Mouse (Mus musculus) lung, postnatal 0 days (tissue): ENCODE results near the gene Chil1. TPM values are rescaled to one million over a fixed set of nuclear protein-coding genes. Genes with fewer than 3 reads are reported as not detected.

Source experiments
- ATAC-seq: fragments of 200-750 bp; cut with Nextera tagmentation; 2 replicates; pipeline ENCODE4 v1.8.0; 2017; ENCODE audit warnings: moderate library complexity
- DNase-seq: peaks from one replicate; pipeline ENCODE4 v3.0.0-alpha.2; 2016; ENCODE audit warnings: low spot score
- H3K27ac ChIP-seq: fragments of 300-500 bp; sonication (generic); 2 replicates; pipeline ENCODE4 v1.5.1; 2014; ENCODE audit warnings: antibody characterized with exemption, mild to moderate bottlenecking, low read length, mixed read lengths
- H3K27me3 ChIP-seq: fragments of 300-500 bp; sonication (generic); replicated peaks from 2 replicates; pipeline ENCODE4 v1.6.1; 2014; ENCODE audit warnings: low read length, mixed read lengths; ENCODE audit not compliant: insufficient read depth
- H3K36me3 ChIP-seq: fragments of 300-500 bp; sonication (generic); 2 replicates; pipeline ENCODE4 v1.6.1; 2014; ENCODE audit warnings: low read length, mixed read lengths; ENCODE audit not compliant: insufficient read depth
- H3K4me1 ChIP-seq: fragments of 300-500 bp; sonication (generic); 2 replicates; pipeline ENCODE4 v1.6.1; 2014; ENCODE audit warnings: antibody characterized with exemption, low read depth, low read length, mixed read lengths; ENCODE audit not compliant: insufficient read depth
- H3K4me2 ChIP-seq: fragments of 300-500 bp; sonication (generic); replicated peaks from 2 replicates; pipeline ENCODE4 v1.6.1; 2014; ENCODE audit warnings: low read depth, mild to moderate bottlenecking, low read length, moderate library complexity, mixed read lengths
- H3K4me3 ChIP-seq: fragments of 300-500 bp; sonication (generic); 2 replicates; pipeline ENCODE4 v1.5.1; 2014; ENCODE audit warnings: low read depth, low read length
- H3K9ac ChIP-seq: fragments of 300-500 bp; sonication (generic); replicated peaks from 2 replicates; pipeline ENCODE4 v1.6.1; 2014; ENCODE audit warnings: low read depth, mild to moderate bottlenecking
- H3K9me3 ChIP-seq: fragments of 300-500 bp; sonication (generic); 2 replicates; pipeline ENCODE4 v1.6.1; 2016; ENCODE audit warnings: low read length, mixed read lengths
- CTCF ChIP-seq: IDR thresholded peaks from 2 replicates; pipeline ENCODE4 v1.5.1; 2016; ENCODE audit warnings: antibody characterized with exemption, mild to moderate bottlenecking
- EP300 ChIP-seq: IDR thresholded peaks from 2 replicates; pipeline ENCODE4 v1.6.1; 2016; ENCODE audit warnings: antibody characterized with exemption, mild to moderate bottlenecking, control low read depth
- WGBS: fragments of 180-500 bp; shearing (Covaris S2); extraction: QIAGEN DNeasy Blood & Tissue Kit; methylation state at CpG from one replicate; pipeline ENCODE4 v1.1.7; 2014; 5-methylcytosine and 5-hydroxymethylcytosine counted together
- polyA plus RNA-seq: library from polyadenylated mRNA; unstranded; fragments of >200 nt; fragmentation: Nextera tagmentation; extraction: Ambion mirVana; gene quantifications from 2 replicates; pipeline ENCODE4 v1.2.1, GENCODE M21; 2015

Chil1 gene
- polyA plus RNA-seq, 1 experiment from 2014 or later, result 550 TPM

DNA sequence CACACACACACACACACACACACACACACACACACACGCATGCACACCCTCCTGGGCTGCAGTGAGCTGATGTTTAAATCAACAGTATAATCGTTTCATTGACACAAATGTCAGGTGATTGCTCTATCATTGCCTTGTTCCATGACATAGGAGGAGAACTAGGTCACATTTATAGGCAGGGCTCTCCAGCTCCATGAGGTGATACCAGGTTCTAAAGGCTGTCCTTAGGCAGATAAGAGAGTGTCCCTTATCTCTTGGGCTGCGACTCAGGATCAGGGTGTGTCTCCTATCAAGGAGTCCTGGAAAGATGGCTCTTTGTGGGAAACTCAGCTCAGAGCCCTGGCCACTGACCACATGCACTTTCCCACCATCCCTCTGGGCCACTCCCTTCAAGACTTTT, 13.4 kb upstream of the Chil1 start:
- Histone ChIP-seq H3K4me1 (no peaks in the 10 kb centered on the region), H3K4me2 (no peak overlapping the region), H3K9ac (no peak overlapping the region), H3K36me3 (no peaks in the 10 kb centered on the region), H3K4me3 (no peak overlapping the region), H3K27ac (no peak overlapping the region), H3K9me3 (no peaks in the 10 kb centered on the region), H3K27me3 (no peaks in the 10 kb centered on the region)
- TF ChIP-seq CTCF (no peak), EP300 (no peak)
- no peak for ATAC-seq
- DNase-seq, result no peak
- WGBS, result 68% methylated on average over 3 of the region's 3 CpGs

DNA sequence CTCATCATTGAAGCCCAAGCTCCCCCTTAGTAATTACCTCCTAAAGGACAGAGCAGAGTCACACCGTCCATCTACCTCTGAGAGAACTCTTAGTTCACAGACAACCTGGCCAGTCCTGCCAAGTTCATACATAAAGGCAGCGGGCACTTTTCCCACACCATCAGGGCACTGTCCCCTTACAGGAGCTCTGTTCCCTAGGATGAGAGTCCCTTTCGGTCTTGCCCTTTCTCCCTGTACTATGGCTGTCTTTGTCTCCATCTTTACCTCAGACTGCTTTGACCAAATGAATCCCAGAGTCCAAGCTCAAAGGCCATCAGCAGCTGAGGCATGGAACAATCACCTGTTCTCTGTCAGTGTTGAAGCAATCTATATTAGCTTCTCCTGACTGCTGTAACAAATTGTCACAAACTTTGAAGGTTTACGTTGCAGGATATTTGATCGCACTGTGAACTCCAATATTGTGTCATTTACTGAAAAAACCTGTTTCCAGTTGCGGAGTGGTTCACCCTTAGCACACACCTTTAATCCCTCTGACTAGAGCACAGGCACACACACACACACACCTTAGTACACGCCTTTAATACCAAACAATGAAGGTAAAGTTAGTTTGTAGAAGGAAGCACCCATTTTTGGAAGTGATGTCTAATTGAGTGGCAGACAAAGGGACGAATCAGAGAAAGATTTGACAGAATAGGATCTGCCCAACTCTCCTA, 12.8 kb upstream of the Chil1 start:
- WGBS, result 86% methylated on average over 8 of the region's 8 CpGs
- Histone ChIP-seq H3K36me3 (no peaks in the 10 kb centered on the region), H3K27ac (no peak overlapping the region), H3K4me1 (no peaks in the 10 kb centered on the region), H3K4me3 (no peak overlapping the region), H3K27me3 (no peaks in the 10 kb centered on the region), H3K9me3 (no peaks in the 10 kb centered on the region), H3K4me2 (no peak overlapping the region), H3K9ac (no peak overlapping the region)
- no peak for TF ChIP-seq EP300
- no peak for TF ChIP-seq CTCF
- DNase-seq, result no peak
- no peak for ATAC-seq

DNA sequence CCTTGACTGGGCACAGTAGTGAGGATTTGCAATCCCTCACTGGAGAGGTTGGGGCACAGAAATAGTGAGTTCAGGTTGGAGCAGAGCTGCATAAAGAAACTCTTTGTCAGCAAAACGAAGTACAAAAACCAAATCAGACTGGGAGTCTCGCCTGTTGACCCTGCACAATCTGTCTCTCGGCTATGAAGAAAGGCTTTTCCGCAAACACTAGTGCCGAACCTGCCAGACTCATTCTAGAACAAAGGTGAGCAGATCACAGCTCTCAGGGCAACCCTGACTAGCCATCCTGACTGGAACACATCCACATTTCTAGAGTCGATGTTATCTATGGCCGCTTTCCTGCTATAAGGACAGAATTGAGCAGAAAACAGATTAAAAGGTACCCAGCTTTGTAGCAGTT, 8.9 kb upstream of the Chil1 start:
- TF ChIP-seq CTCF, result no peak
- TF ChIP-seq EP300, result no peak
- Histone ChIP-seq H3K4me2 (no peak overlapping the region), H3K36me3 (no peaks in the 10 kb centered on the region), H3K27me3 (no peaks in the 10 kb centered on the region), H3K4me3 (no peak overlapping the region), H3K27ac (no peak overlapping the region), H3K9ac (no peak overlapping the region), H3K9me3 (no peaks in the 10 kb centered on the region), H3K4me1 (no peaks in the 10 kb centered on the region)
- no peak for DNase-seq
- ATAC-seq, result no peak
- WGBS, result 51% methylated on average over 7 of the region's 7 CpGs

DNA sequence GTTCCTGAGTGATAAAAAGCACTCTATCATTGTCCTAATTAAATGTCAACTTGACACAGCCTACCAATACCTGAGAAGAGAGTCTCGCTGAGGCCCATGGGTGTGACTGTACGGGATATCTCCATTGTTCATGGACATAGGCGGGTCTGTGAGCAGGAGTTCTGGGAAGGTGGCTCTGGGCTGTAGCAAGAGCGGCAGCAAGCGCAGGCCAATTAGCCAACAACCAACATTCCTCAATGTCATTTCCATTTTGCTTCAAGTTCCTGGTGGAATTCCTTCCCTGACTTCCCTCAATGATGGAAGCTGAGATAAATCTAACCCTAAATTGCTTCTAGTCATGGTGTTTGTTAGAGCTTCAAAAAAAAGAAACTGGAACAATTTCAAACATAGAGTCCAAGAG, 4.0 kb upstream of the Chil1 start:
- Histone ChIP-seq H3K36me3 (no peaks in the 10 kb centered on the region), H3K4me2 (no peak overlapping the region), H3K9ac (no peak overlapping the region), H3K9me3 (no peaks in the 10 kb centered on the region), H3K27ac (no peak overlapping the region), H3K27me3 (no peaks in the 10 kb centered on the region), H3K4me1 (no peaks in the 10 kb centered on the region), H3K4me3 (no peak overlapping the region)
- no peak for TF ChIP-seq CTCF
- TF ChIP-seq EP300, result no peak
- WGBS, result 83% methylated on average over 5 of the region's 5 CpGs
- ATAC-seq, result no peak
- DNase-seq, result no peak

DNA sequence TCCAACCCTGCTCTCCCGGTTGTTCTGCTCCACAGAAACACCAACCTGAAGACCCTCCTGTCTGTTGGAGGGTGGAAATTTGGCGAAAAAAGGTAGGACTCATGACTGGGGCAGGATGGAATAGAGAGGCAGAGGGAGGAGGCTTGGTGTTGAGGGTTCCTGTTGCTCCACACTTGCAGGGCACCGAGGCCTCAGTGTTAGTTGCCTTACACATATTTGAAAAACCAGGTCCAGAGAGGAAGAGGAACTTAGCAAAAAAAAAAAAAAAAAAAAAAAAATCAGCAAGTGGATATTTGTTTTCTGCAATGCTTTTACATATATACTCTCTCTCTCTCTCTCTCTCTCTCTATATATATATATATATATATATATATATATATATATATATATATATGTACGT, 2.1 kb downstream of the Chil1 start:
- no peaks in the 10 kb centered on the region for H3K9me3 ChIP-seq
- H3K27me3 ChIP-seq, result no peaks in the 10 kb centered on the region
- 80% methylated on average over 4 of the region's 4 CpGs for WGBS
- H3K4me3 ChIP-seq, result no peak overlapping the region
- no peak overlapping the region for H3K9ac ChIP-seq
- no peak overlapping the region for H3K27ac ChIP-seq
- no peak for DNase-seq
- H3K36me3 ChIP-seq, result no peaks in the 10 kb centered on the region
- no peak for TF ChIP-seq EP300
- TF ChIP-seq CTCF, result no peak
- H3K4me2 ChIP-seq, result peak overlapping the region; percentile 41
- ATAC-seq, result no peak
- H3K4me1 ChIP-seq, result no peaks in the 10 kb centered on the region

DNA sequence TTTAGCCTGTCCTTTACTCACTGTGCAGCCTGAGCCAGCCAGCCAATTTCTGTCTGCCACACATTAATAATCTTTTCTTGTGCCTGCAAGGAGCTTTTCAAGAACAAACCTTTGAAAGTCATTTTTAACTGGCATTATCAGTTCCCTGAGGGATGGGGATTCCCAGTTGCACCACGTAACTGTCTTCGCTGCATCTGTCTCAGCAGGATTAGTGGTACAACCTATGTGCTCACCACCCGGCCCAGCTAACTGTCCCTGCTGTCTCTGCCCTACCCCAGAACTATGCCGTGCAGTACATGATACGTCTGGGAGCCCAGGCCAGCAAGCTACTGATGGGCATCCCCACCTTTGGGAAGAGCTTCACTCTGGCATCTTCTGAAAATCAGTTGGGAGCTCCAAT, 6.2 kb downstream of the Chil1 start:
- TF ChIP-seq CTCF (no peak), EP300 (no peak)
- no peaks in the 10 kb centered on the region for H3K9me3 ChIP-seq
- 84% methylated on average over 5 of the region's 5 CpGs for WGBS
- H3K4me1 ChIP-seq, result peaks cover 3% of the 10 kb centered on the region; the same call in 1 of the 2 replicates
- H3K27ac ChIP-seq, result peak overlapping the region; percentile 15; the same call in 1 of the 2 replicates
- no peaks in the 10 kb centered on the region for H3K36me3 ChIP-seq
- H3K9ac ChIP-seq, result no peak overlapping the region
- ATAC-seq (no peak), DNase-seq (no peak)
- no peaks in the 10 kb centered on the region for H3K27me3 ChIP-seq
- H3K4me2 ChIP-seq, result no peak overlapping the region
- H3K4me3 ChIP-seq, result no peak overlapping the region
